Mouse (Mus musculus) testis, adult 2 months (tissue): ENCODE measurements around the gene Slc24a3.

Experiments used
- CTCF ChIP-seq: fragments of 200-500 bp; IDR thresholded peaks from 2 replicates; pipeline ENCODE4 v1.5.1; 2012; ENCODE audit warnings: low read depth, mild to moderate bottlenecking, inconsistent platforms, low read length, moderate library complexity; ENCODE audit not compliant: control insufficient read depth, insufficient read depth, insufficient replicate concordance
- POLR2A ChIP-seq: fragments of 200-500 bp; IDR thresholded peaks from 2 replicates; pipeline ENCODE4 v1.6.1; 2012; ENCODE audit warnings: low read depth, mild to moderate bottlenecking, inconsistent platforms, low read length, moderate library complexity; ENCODE audit not compliant: control insufficient read depth

DNA sequence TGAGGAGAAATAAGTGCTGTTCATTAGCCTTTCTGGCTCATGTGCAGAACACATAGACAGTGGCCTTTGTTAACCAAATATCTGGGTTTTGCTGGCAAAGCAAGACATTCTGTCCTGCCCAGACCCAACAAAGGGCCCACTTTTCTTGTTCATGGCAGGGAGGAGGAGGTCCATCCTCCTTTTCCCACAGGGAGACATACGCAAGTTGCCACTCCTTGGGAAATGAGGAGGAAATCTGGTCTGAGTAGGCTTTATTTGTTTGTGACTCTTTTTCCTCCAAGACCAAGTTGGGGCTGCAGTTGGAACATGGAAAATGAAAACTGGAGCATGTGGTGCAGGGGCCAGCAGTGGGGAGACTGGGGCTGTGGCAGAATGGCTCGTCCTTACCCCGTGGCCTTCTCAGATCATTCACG lies 363.4 kb downstream of the Slc24a3 start:
- TF ChIP-seq POLR2A (no peak), CTCF (no peak)
